Mouse (Mus musculus): ENCODE results near the gene Eri3.
A peak's percentile ranks its signal among the peaks of the same experiment; 100 is the strongest.

Eri3 gene

DNA sequence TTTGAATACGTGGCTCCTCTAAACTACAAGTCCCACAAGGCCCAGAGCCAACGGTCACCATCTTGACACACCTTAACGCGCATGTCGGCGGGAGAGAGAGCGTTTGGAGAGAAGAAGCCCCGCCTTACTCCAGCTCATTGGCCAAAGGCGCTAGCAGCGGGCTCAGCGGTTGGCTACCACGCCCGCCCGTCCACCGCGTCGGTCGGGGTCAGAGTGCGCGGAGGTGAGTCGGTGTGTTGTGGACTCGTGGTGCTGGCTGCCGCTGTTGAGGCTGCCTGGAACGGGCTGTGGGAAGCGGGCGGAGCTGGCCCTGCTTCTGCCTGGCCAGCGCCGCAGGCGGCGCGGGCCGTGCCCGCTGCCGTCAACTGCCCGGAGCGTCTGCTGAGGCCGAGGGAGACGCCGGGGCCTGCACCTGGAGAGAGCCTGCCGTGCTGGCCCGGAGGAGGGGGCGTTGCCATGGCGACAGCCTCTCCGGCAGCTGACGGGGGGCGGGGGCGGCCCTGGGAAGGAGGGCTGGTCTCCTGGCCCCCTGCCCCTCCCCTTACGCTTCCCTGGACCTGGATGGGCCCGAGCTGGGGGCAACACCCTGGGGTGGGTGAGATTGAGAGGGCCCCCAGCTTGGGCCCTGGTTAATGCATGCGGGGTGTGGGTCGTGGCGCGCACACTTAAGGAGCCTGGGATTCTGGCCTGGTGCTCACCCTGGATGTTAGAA is at the start of gene Eri3:
Gene Eri3 (plus strand): TSS at position 226 of the 712 bp plus-strand sequence.
- DNase-seq (ENCODE audit: low spot score in 2 of 2) = peak; percentile 98 to 99

GRCm38 (mm10) chr4:117518246-117518645 is 31.9 kb upstream of the Eri3 start:
- DNase-seq (ENCODE audit: low spot score in 2 of 2) = no peak

DNA sequence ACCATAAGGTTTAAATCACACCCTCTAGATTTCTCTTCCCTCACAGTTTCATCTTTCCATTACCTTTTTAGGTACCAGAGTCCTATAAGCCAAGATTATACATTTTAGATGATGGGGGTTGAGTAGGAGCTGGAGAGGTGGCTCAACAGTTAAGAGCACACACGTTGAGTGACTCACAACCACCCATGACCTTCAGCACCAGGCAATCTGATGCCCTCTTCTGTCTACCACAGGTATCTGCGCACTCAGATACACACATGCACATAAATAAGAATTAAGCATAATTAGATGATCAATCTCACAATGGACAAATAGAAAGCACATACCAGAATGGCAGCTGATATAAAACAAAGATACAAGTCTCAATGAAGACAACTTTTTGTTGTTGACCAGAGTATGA is 28.8 kb upstream of the Eri3 start:
- no peak for DNase-seq (ENCODE audit: low spot score in 2 of 2)

DNA sequence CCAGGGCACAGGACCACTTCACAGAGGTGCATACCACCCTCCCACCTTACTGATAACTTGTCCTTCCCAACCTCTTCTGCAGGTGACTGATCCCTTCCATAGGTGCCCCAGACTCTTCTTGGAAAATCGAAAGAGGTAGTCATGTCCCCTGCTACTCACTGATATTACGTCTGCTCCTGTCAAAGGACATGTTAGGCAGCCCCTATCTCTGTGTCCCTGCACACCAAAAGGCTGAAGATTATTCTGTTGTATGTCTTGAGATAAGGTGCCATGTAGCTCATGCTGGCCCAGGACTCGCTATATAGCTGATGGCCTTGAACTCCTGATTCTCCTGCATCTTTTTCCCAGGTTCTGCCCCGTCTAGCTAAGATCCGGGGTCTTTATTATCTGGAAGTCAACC is 24.2 kb upstream of the Eri3 start:
- no peak for DNase-seq (ENCODE audit: low spot score in 2 of 2)

DNA sequence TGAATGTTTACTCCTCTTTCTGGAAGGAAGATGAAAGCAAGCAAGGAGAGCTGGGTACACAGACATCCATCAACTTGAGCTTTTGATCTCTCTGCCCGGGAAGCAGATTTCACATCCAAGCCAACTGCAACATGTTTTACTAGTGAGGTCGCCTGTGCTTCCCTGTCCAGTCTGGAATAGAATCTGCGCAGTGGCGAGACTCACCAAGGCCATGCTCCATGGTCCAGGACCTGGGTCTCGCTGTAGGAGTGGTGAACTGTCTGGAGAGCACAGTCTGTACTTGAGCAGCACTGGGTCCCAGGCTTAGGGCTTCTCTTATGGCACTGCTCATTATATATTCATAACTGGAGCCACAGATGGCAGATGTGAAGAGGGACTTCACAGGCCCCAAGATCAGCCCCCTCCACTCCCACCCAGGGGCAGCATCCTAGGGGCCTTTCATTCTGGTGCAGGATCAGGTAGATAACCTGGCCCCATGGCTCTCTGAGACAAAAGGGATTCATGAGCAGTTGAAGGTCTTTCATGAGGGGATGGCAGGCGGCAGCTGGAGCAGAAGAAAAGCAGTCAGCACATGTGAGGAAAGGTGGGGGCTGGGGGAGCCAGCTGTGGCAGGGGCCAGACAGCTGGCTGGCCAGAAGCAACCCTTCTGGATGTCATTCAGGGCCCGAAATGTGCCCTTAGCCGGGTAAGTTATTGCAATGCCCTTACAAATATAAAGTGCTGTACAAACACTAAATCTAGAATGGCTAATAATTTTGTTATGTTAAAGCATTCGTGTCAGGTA is 22.9 kb upstream of the Eri3 start:
- no peak for DNase-seq (ENCODE audit: low spot score in 2 of 2)

GRCm38 (mm10) chr4:117527952-117528351 is 22.2 kb upstream of the Eri3 start:
- DNase-seq (ENCODE audit: low spot score in 2 of 2) = peak; percentile 29 to 35

- no peak for DNase-seq (ENCODE audit: low spot score in 2 of 2)
Measured at GRCm38 (mm10) chr4:117529843-117530242, 20.3 kb upstream of the Eri3 start.

DNA sequence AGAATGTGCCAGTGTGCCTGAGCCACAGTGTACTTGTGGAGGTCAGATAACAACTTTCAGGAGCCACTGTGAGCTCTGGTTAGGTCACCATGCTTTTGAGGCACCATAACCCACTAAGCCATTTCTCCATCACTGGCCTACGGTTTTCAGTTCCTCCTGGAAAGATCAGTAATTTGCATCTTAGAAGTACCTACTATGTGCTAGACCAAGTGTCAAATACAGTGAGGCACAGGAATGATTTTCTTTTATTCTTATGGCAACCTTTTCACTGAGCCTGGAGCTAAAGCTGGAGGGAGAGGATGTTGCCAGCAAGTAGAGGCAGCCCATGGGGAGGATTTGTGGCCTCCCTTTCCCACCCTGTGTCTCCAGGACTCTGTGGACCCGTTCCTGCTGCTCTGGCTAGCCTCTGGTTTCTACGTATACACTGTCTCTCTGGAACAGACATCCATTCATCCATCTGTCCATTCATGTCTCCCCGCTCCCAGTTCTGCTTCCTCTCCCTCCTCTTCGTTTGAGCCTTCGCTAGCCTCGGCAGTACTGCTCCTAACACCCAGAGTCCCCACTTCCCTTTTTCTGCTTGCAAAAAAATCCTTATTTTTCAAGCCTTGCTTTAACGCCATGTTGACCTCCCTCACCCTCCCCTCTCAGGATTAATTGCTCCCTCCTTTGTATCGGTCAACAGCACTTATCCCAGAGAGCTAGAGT is 14.5 kb upstream of the Eri3 start:
- DNase-seq (ENCODE audit: low spot score in 2 of 2) = no peak

GRCm38 (mm10) chr4:117537002-117537401 is 13.2 kb upstream of the Eri3 start:
- no peak for DNase-seq (ENCODE audit: low spot score in 2 of 2)

DNA sequence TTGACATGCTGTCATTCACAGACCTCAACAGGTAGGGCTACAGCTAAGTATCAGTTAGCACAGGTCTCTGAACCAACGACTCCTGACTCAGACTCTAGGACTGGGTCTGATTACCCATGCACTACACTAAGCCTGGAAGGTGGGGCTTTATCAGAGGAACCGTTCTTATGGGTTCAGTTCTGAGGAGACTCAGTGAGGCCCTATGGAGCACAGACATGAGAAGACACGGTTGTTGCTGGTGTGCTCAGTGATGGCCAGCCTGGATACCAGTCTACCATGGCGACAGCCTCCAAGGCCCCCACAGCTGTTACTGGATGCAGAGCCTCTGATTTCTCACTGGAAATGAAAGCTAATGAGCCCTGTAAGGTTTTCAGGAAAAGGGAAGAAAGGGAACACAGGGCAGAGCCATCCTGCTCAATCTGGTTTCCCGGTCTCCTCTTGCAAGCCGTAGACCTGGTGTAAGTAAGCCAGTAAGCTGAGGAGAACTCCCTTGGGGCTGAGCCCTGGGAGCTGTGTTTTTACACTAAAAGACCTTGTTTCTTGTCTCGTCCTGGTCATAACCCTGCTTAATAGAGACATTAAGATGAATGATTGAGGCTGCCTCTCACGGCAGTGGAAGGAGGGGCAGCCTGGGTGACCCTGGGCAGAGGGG is 10.7 kb upstream of the Eri3 start:
- DNase-seq (ENCODE audit: low spot score in 2 of 2) = no peak

DNA sequence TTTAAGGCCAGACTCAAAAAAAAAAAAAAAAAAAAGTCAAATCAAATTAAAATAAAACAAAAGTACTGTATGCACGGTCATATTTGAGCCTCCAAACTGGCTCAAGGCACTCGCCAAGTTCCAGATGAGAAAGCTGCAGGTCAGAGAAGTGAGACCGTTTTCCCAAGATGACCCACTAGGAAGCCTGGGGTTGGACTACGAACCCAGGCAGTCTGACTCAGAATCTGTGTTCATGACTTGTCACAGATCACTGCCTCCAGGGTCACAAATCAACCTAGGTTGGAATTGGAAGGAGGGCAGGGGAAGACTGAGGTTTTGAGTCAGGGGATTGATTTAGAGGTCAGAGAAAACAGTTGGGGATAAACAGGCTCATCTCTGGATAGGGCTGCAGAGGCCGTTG is 9.6 kb upstream of the Eri3 start:
- no peak for DNase-seq (ENCODE audit: low spot score in 2 of 2)

DNA sequence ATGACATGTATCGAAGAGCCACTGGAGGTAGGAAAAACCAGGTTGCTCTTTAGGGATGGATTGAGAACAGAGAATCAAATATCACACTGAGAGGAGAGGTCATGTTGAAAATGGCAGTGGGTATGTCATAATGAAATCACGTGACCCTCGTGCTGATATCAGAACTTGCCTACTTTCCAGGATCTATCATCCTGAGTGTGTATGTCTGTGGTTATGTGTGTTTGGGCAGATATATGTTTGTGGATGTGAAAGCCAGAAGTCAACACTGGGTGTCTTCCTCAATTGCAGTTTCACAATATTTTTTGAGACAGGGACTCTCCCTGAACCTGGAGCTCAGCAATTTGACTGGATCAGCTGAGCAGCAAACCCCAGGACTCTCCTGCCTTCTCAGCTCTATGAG is 4.7 kb upstream of the Eri3 start:
- no peak for DNase-seq (ENCODE audit: low spot score in 2 of 2)

DNA sequence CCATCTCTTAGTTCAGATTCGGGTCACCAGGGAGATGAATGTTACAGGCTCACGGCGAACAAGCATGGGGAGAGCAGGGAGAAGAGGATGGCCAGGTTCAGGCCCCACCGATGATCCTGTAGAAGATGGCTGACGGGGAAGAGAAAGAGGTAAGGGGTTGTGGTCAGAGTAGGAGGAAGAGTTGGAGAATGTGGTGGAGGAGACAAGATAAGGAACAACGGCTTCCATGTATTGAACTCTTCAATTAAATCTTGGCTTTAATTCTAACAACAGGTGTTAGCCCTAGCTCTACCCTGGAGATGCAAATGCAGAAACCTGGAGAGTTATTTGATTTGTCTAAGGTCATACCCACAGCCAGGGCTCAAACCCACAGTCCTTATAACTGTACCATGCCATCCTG is 3.5 kb upstream of the Eri3 start:
- DNase-seq (ENCODE audit: low spot score in 2 of 2) = no peak

- DNase-seq (ENCODE audit: low spot score in 2 of 2) = no peak
Measured at GRCm38 (mm10) chr4:117549576-117549975, 589 bp upstream of the Eri3 start.

DNA sequence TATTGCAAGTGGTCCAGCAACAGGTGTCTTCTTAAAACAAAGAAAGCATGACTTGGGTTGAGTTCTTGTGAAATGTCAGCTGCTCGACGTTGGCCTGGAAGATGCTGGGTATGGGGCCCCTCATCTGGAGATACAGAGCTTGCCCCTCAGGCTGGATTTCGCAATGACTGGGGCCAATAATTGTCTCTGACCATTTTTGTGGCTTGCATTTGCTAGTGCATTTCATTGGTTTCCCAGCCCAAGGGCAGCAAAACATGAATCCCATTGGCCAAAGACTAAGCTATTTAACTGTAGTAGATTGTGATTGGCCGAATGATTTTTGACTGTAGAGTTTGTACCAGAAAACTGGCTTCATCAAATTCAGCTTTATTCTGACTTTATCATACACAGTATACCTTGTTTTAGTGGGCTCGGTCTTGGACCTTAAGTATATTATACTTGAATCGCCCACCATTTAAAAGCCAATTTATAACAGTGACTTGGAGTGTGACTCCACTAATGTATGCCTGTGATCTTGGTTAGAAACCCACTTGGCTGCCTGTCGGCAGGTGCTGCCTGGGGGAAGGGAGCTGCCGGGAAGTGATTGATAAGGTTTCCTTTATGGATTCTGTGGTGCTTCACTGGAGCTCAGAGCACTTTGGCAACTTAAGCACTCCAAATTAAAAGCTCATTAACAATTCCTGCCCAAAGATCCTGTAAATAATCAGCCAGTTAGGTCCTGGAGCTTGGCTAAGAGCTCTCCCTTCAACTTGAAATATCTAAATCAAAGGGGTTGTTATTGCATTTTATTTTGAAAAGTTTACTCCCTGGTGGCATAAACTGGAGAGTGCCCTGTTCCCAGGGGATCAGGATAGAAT is 1.2 kb downstream of the Eri3 start:
- DNase-seq (ENCODE audit: low spot score in 2 of 2) = no peak

GRCm38 (mm10) chr4:117555495-117555894 is 5.3 kb downstream of the Eri3 start:
- DNase-seq (ENCODE audit: low spot score in 2 of 2) = no peak

DNA sequence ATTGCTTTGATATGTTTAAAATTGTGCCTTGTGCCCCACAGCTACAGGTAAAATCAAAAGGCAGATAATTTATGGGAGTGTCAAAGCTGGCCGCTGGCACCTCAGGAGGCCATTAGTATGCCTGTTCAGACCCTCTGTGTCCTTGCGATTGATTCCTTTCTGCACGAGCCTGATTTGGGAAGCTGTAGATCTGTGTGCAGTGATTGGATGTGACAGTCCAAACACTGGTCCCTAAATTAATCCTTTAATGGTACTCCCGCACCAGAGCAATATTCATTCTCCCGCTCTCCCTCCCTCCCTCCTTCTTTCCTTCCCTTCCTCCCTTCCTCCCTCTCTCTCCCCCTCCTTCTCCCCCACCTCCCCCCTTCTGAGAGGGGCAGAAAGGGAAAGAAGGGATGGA is 6.2 kb downstream of the Eri3 start:
- no peak for DNase-seq (ENCODE audit: low spot score in 2 of 2)

DNA sequence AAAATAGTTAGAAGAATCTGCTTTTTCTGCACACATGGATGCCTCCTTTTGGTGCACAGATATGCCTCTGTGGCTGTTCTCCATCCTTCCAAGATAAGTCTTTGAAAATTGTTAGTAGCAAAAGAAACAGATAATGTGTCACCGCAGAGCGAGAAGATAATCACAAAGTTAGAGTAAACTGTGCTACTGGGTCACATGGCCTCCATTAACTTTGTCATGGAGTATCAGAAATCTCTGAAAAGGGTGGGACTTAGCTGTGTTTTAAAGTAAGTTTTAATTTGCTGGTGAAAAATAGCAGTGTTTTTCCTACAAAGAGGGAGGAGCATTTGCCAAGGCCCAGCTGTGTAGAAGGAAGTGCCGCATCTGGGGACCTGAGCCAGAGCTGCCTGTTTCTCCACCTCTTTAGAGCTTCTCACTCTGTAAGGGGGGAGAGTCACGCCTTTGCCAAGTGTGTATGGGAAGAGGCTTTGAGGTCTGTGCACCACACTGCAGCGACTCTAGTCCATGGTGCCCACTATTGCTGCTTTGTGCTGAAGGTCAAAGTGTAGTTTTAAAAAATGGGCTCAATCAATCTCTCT is 7.0 kb downstream of the Eri3 start:
- no peak for DNase-seq (ENCODE audit: low spot score in 2 of 2)

DNA sequence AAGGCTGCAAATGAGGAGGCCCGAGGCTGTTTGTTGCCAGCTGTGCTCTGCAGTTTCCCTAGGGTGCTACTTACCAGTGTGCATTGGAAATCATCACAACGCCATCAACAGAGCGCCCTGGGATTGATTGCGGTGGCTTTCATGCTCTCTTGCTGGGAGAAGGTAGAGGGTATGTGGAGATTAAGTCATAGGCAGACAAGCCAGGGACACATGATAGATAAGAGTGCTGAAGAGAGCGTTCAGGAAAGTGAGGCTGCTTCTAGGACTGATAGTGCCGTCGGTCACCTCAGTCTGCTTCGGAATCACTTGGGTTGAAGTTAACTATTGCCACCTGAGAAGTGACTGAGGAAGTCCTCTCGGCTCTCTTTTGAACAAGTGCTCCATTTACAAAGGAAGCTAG is 13.8 kb downstream of the Eri3 start:
- DNase-seq (ENCODE audit: low spot score in 2 of 2) = no peak

DNA sequence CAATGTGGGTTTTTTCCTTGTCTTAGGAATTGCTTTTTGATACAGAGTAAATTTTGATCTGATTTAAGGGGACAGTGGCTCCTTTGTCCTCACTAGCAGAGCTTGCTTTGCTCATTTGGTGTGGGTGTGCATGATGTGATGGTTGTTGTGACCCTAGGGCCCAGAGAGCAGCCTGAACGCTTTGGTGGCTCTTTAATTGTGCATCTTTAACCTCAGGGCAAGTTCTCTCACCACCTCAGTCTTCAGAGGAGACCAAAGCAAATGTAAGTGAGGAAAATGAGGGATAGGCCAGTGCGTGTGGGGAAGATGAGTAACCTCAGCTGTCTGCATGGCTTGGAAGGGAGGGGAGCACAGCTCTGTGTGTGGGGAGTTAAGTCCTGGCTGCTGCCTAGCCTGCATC is 18.7 kb downstream of the Eri3 start:
- DNase-seq (ENCODE audit: low spot score in 2 of 2) = no peak

DNA sequence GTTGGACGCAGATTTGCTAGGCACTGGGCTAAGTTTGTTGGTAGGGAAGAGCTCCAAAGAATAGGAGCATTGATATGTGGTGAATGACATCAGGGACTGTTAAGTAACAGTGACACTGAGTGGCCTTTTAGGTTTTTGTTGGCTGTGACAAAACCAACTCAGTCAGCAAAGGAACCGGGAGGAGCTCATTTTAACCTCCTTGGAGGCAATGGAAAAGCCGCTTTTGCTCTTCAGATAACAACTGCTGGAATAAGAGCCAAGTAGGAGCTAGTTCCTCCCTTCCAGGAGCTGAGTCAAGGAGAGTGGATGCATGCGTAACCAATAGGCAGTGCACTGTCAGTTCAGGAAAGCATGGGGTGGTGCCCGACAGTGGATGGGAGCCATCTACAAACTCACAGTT is 20.8 kb downstream of the Eri3 start:
- DNase-seq (ENCODE audit: low spot score in 2 of 2) = no peak
